Mouse (Mus musculus): ENCODE measurements around the gene Cd63.

DNA sequence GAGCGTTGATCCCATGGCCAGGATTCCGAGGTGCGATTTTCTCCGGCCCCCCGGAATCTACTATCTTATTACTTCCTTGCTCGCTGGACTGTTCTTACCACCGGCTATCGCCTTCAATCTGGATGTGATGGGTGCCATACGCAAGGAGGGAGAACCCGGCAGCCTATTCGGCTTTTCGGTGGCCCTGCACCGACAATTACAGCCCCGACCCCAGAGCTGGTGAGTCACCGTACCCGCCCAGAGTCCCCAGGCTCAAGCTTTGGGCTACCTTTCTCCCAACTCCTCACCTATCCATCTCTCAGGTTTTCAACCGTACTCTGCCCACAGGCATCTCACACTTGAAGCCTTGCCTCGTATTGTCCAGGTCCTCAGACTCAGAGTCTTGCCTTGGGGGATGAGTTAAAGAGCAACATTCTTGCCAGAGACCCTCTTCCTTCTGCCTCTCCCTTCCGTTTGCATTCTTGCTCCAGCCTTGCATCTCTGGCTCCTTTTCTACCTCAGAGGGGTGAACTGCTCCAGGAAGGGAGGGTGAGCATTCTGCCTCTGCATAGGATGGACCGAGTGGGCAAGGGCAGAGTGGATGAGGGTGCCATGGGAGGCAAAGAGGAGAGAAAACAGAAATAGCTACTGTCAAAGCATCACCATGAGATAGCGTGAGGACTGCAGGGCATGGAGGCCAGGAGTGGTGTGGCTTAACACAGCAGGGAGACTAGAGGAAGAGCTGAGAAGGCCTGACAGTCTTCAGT is 33.4 kb downstream of the Cd63 start:
- TF ChIP-seq POLR2A (IDR thresholded peaks at IDR 0.05; ENCODE audit: low read depth, low read length) (no peak), CTCF (IDR thresholded peaks at IDR 0.05; ENCODE audit: extremely low read depth, insufficient read depth, insufficient read length, insufficient replicate concordance) (no peak)
